Mouse (Mus musculus) CH12.LX (cell line): ENCODE measurements around the gene Cbx8. TPM values are rescaled to one million over a fixed set of nuclear protein-coding genes. Genes with fewer than 3 reads are reported as not detected.

ENCODE experiments used
- DNase-seq: peaks from one replicate; pipeline ENCODE4 v3.0.0-alpha.2; 2013; ENCODE audit errors: extremely low read depth
- H3K27ac ChIP-seq: 2 replicates; pipeline ENCODE4 v1.5.1; 2012; ENCODE audit warnings: low read depth, mild to moderate bottlenecking, control low read depth, moderate library complexity; ENCODE audit not compliant: insufficient read depth
- H3K27me3 ChIP-seq: replicated peaks from 2 replicates; pipeline ENCODE3; 2012; ENCODE audit warnings: inconsistent platforms
- H3K36me3 ChIP-seq, 2 experiments: replicated peaks in 1 of 2; 2 replicates each; pipeline versions ENCODE3 to v1.6.1; 2012; ENCODE audit warnings: inconsistent platforms in 1 of 2, low read length in 1 of 2, mild to moderate bottlenecking in 1 of 2, mixed read lengths in 1 of 2, moderate library complexity in 1 of 2; ENCODE audit not compliant: control insufficient read depth in 1 of 2, insufficient read depth in 1 of 2
- H3K4me1 ChIP-seq, 2 experiments: 2 replicates each; pipeline ENCODE4 v1.6.1; 2012; ENCODE audit warnings: inconsistent platforms in 1 of 2, moderate library complexity in 1 of 2; ENCODE audit not compliant: insufficient read depth in 2 of 2, control insufficient read depth in 1 of 2
- H3K4me2 ChIP-seq: 2 replicates; pipeline ENCODE4 v1.6.1; 2012; ENCODE audit warnings: low read depth, mild to moderate bottlenecking, control low read depth; ENCODE audit not compliant: poor library complexity, insufficient read depth, severe bottlenecking
- H3K4me3 ChIP-seq, 3 experiments: fragments of 150-350 bp in 1 of 3; sonication (generic) in 1 of 3; replicated peaks in 1 of 3; 2 replicates each; pipeline versions ENCODE3 to v1.5.1; 2011 to 2012; ENCODE audit warnings: low read depth in 2 of 3, low read length in 2 of 3, mild to moderate bottlenecking in 2 of 3, moderate library complexity in 2 of 3, control low read depth in 1 of 3, improper control_type of control experiment in 1 of 3, inconsistent platforms in 1 of 3, mixed read lengths in 1 of 3; ENCODE audit not compliant: poor library complexity in 1 of 3
- H3K79me2 ChIP-seq: replicated peaks from 2 replicates; pipeline ENCODE4 v1.6.1; 2012; ENCODE audit warnings: mild to moderate bottlenecking, moderate library complexity; ENCODE audit not compliant: control insufficient read depth, poor library complexity, insufficient read depth, severe bottlenecking; ENCODE audit errors: extremely low read depth
- H3K9ac ChIP-seq: 2 replicates; pipeline ENCODE4 v1.6.1; 2012; ENCODE audit warnings: low read depth, mild to moderate bottlenecking, control low read depth, moderate library complexity; ENCODE audit not compliant: insufficient read depth
- H3K9me3 ChIP-seq: replicated peaks from 2 replicates; pipeline ENCODE3; 2012; ENCODE audit warnings: low read length, inconsistent platforms, mixed read lengths
- CTCF ChIP-seq, 2 experiments: IDR thresholded peaks in 1 of 2; conservative IDR thresholded peaks in 1 of 2; 2 replicates each; pipeline ENCODE4 v1.5.1; 2011 to 2012; ENCODE audit warnings: low read depth in 2 of 2, low read length in 2 of 2, improper control_type of control experiment in 1 of 2, inconsistent platforms in 1 of 2, mild to moderate bottlenecking in 1 of 2, moderate library complexity in 1 of 2
- ETS1 ChIP-seq: conservative IDR thresholded peaks from 2 replicates; pipeline ENCODE4 v1.6.1; 2012; ENCODE audit warnings: low read depth, mild to moderate bottlenecking, inconsistent platforms, low read length, improper control_type of control experiment, moderate library complexity
- HCFC1 ChIP-seq: IDR thresholded peaks from 2 replicates; pipeline ENCODE4 v1.6.1; 2012; ENCODE audit warnings: low read depth, mild to moderate bottlenecking, inconsistent platforms, low read length, improper control_type of control experiment
- IRF4 ChIP-seq: IDR thresholded peaks from 2 replicates; pipeline ENCODE4 v1.6.1; 2014; ENCODE audit warnings: low read depth, mild to moderate bottlenecking, inconsistent platforms, low read length, improper control_type of control experiment
- KAT2A ChIP-seq: IDR thresholded peaks from 2 replicates; pipeline ENCODE4 v1.6.1; 2012; ENCODE audit warnings: low read length, improper control_type of control experiment, inconsistent platforms; ENCODE audit not compliant: insufficient replicate concordance
- MAFK ChIP-seq: IDR thresholded peaks from 2 replicates; pipeline ENCODE4 v1.6.1; 2011; ENCODE audit warnings: low read length, improper control_type of control experiment; ENCODE audit not compliant: insufficient replicate concordance
- MAX ChIP-seq: IDR thresholded peaks from 2 replicates; pipeline ENCODE4 v1.6.1; 2011; ENCODE audit warnings: low read length, improper control_type of control experiment
- MAZ ChIP-seq: IDR thresholded peaks from 2 replicates; pipeline ENCODE4 v1.6.1; 2012; ENCODE audit warnings: low read depth, mild to moderate bottlenecking, inconsistent platforms, low read length, improper control_type of control experiment, moderate library complexity
- MEF2A ChIP-seq: IDR thresholded peaks from 2 replicates; pipeline ENCODE4 v1.6.1; 2014; ENCODE audit warnings: low read depth, mild to moderate bottlenecking, inconsistent platforms, low read length, improper control_type of control experiment, borderline replicate concordance
- MXI1 ChIP-seq: IDR thresholded peaks from 2 replicates; pipeline ENCODE4 v1.6.1; 2011; ENCODE audit warnings: mild to moderate bottlenecking, low read depth, low read length, improper control_type of control experiment
- MYC ChIP-seq: IDR thresholded peaks from 2 replicates; pipeline ENCODE4 v1.6.1; 2011; ENCODE audit warnings: low read depth, mild to moderate bottlenecking, improper control_type of control experiment, low read length
- NELFE ChIP-seq: IDR thresholded peaks from 2 replicates; pipeline ENCODE4 v1.6.1; 2011; ENCODE audit warnings: low read depth, low read length, improper control_type of control experiment
- NRF1 ChIP-seq: IDR thresholded peaks from 2 replicates; pipeline ENCODE4 v1.6.1; 2014; ENCODE audit warnings: low read depth, mild to moderate bottlenecking, inconsistent platforms, low read length, improper control_type of control experiment, moderate library complexity
- PAX5 ChIP-seq: IDR thresholded peaks from 2 replicates; pipeline ENCODE4 v1.6.1; 2012; ENCODE audit warnings: low read length, inconsistent platforms, mixed read lengths
- POLR2AphosphoS2 ChIP-seq: IDR thresholded peaks from 2 replicates; pipeline ENCODE4 v1.6.1; 2011; ENCODE audit warnings: low read depth, low read length, improper control_type of control experiment
- RAD21 ChIP-seq: IDR thresholded peaks from 2 replicates; pipeline ENCODE4 v1.6.1; 2011; ENCODE audit warnings: low read depth, mild to moderate bottlenecking, low read length, improper control_type of control experiment, moderate library complexity
- SMC3 ChIP-seq: IDR thresholded peaks from 2 replicates; pipeline ENCODE4 v1.6.1; 2011; ENCODE audit warnings: low read depth, low read length, improper control_type of control experiment
- TBP ChIP-seq: conservative IDR thresholded peaks from 2 replicates; pipeline ENCODE4 v1.6.1; 2011; ENCODE audit warnings: low read depth, low read length, improper control_type of control experiment
- UBTF ChIP-seq: IDR thresholded peaks from 2 replicates; pipeline ENCODE4 v1.6.1; 2012; ENCODE audit warnings: low read depth, mild to moderate bottlenecking, inconsistent platforms, low read length, improper control_type of control experiment, moderate library complexity
- USF1 ChIP-seq: IDR thresholded peaks from 2 replicates; pipeline ENCODE4 v1.6.1; 2014; ENCODE audit warnings: low read depth, mild to moderate bottlenecking, inconsistent platforms, low read length, improper control_type of control experiment
- ZNF384 ChIP-seq: IDR thresholded peaks from 2 replicates; pipeline ENCODE4 v1.6.1; 2012; ENCODE audit warnings: low read depth, low read length, improper control_type of control experiment, inconsistent platforms
- dilution Hi-C: fragments of 300-500 bp; cut with MboI; formaldehyde crosslinking; loops from 2 replicates; pipeline ENCODE4 v1.14.3; 2020; ENCODE audit warnings: low sequenced_read_pairs; ENCODE audit not compliant: extremely low pct_unique_long_range_greater_than_20kb, extremely low pct_ligation_motif_present
- in situ Hi-C: fragments of 300-500 bp; cut with MboI; formaldehyde crosslinking; loops from 3 replicates; pipeline ENCODE4 v1.14.3; 2019; ENCODE audit warnings: low sequenced_read_pairs, low pct_ligation_motif_present, low pct_unique_long_range_greater_than_20kb, mixed read lengths
- polyA plus RNA-seq: library from polyadenylated mRNA; unstranded; fragments of >175 nt; gene quantifications from 2 replicates; pipeline ENCODE4 v1.2.1, GENCODE M21; 2012; ENCODE audit warnings: low read depth; ENCODE audit not compliant: insufficient read length
- total RNA-seq, 2 experiments: library from RNA; depleted of rRNA; stranded (reverse); fragments of 300-350 nt in 1 of 2; fragments of >200 nt in 1 of 2; gene quantifications; 2 replicates each; pipeline ENCODE4 v1.2.3; 2012 to 2014

Gene Cbx8
- total and polyA plus RNA-seq, 3 experiments, result 6.0 to 10.2 (median 6.2) TPM

DNA sequence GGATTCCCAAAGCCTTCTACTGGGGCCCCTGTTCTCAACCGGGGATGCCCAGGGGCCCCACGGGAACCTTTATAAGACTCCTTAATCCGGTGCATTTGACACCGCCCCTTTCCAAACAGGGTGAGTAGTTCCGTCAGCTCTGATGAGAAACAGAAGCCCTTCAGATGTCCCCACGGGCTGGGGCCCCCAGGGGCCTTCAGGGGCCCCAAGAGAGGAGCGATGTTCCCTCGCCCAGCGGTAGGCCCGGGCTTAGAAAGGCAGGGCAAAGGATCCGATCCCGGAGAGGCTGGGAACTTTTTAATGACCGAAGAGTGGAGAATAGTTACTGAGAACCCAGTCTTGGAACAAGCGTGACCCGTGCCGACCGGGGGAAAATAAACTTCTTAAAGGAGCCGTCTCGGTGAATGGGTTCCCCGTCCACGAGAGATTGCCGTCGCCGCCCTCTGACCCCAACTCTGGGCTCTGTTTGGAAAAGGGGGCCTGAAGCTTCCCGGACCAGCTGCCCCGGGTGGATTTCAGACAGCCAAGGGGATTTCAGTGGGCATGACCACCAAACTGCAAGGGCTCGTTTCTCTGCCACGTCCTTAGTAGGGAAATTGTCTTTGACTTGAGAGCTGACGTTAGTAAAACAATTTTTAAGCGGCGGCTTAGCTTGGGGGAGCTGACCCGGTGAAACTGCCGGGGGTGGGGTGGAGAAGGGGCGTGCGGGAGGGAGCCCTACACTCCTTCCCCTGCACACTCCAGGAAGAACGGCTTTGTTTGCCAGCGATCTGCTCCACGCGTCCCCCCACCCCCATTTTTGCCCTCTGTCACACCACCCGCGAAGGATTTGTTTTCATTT is 48.7 kb upstream of the Cbx8 start (continued):
- TF ChIP-seq KAT2A (peak; percentile 86), ETS1 (peak; percentile 96), ZNF384 (0 out of 2 replicates have a peak, but pooled peaks have one; percentile 26), MAZ (peak; percentile 98), SMC3 (no peak), IRF4 (peak; percentile 91), TBP (peak; percentile 64; the same call in 1 of the 2 replicates), PAX5 (no peak), MEF2A (peak; percentile 89)

DNA sequence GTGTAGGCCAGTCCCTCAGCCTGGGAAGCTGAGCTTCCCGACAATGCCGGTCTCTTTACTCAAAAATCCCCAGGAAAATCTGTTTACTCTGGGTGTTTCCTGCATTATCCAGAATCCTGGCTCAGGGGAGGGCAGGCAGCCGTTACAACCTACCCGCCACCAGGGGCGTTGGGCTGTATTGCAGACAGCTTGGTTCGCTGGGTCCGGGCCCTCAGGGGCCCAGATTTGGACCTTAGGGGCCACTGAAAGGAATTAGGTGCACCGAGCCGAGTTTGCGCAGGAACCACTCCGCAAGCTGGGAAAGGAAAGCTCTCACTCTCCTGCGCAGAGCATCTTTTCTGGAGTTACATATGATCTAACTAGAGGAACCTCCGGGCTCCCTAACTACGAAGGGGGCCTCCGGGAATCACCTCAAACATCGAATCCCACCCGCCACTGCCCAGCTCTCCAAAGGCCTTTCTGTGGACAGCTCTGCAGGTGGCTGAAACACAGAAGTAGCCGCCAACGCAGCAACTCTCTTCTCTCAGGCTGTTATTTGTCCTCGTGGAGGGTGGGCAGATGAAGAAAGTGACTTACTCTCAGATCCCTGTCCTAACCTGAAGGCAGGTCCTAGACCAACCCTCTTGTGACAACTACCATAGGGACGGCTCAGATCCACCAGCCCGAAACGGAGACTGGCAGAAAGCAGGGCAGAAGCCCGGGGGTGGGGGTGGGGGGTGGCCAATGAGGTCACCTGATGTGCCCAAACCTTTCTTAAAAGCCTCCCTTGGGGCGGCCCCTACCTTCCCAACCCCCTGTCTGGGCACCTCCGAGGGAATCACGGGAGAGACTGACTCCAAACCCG is 47.8 kb upstream of the Cbx8 start:
- H3K36me3 ChIP-seq, result peaks cover 8 to 13% of the 10 kb centered on the region in 2 experiments
- no peaks in the 10 kb centered on the region for H3K9me3 ChIP-seq
- peak; percentile 68 for DNase-seq
- peak overlapping the region; percentile 71 for H3K9ac ChIP-seq
- dilution Hi-C loops, result no loop called here
- TF ChIP-seq USF1 (peak; percentile 64), MAX (0 out of 2 replicates have a peak, but pooled peaks have one; percentile 5), MAFK (no peak), UBTF (peak; percentile 37; the same call in 1 of the 2 replicates), POLR2AphosphoS2 (0 out of 2 replicates have a peak, but pooled peaks have one; percentile 15), MYC (peak; percentile 13; the same call in 1 of the 2 replicates), CTCF (conservative IDR thresholded peaks at IDR 0.05 in 1 of 2, IDR thresholded peaks at IDR 0.05 in 1 of 2; ENCODE audit: low read depth in 2 of 2, low read length in 2 of 2) (peak; percentile 27 to 68; a peak in 3 of 4 replicates), NRF1 (peak; percentile 58), NELFE (peak; percentile 1; the same call in 1 of the 2 replicates), RAD21 (peak; percentile 26), HCFC1 (no peak), SMC3 (peak; percentile 25; the same call in 1 of the 2 replicates), MXI1 (peak; percentile 4; the same call in 1 of the 2 replicates), MAZ (no peak)
- TF ChIP-seq, all 38 proteins: peak for 11
- Histone ChIP-seq H3K4me2 (peak overlapping the region; percentile 55), H3K4me1 (peaks cover 15 to 77% of the 10 kb centered on the region in 2 experiments), H3K4me3 (peak overlapping the region; percentile 4 to 55 (median 16)), H3K27ac (peak overlapping the region; percentile 89), H3K79me2 (peaks cover 24% of the 10 kb centered on the region), H3K27me3 (peaks cover 29% of the 10 kb centered on the region)
- in situ Hi-C loops, result no loop called here
